Mouse (Mus musculus): Measurements from ENCODE around the gene H60b. TPM values are rescaled to one million over a fixed set of nuclear protein-coding genes. Genes with fewer than 3 reads are reported as not detected.
A peak's percentile ranks its signal among the peaks of the same experiment; 100 is the strongest.
"Not testable (repeated sequence)": the region's sequence is repeated elsewhere in the genome, so short reads cannot be mapped to it uniquely, and the experiment has no call there.

Gene H60b
- total and polyA plus RNA-seq, 3 experiments, result not detected

- peak in 1 of 2 experiments; percentile 43; a peak in 2 of 4 replicates for TF ChIP-seq CTCF (conservative IDR thresholded peaks at IDR 0.05 in 1 of 2, IDR thresholded peaks at IDR 0.05 in 1 of 2; ENCODE audit: low read depth in 2 of 2, low read length in 2 of 2)
- TF ChIP-seq SMC3 (IDR thresholded peaks at IDR 0.05; ENCODE audit: low read depth, low read length), result peak; percentile 33
- peak; percentile 59 for TF ChIP-seq NRF1 (IDR thresholded peaks at IDR 0.05; ENCODE audit: low read depth, low read length)
- TF ChIP-seq RAD21 (IDR thresholded peaks at IDR 0.05; ENCODE audit: low read depth, low read length), result peak; percentile 29
- H3K4me1 ChIP-seq (ENCODE audit: control insufficient read depth in 1 of 2, insufficient read depth in 2 of 2); H3K36me3 ChIP-seq (replicated peaks in 1 of 2; ENCODE audit: control insufficient read depth in 1 of 2, insufficient read depth in 1 of 2, low read length in 1 of 2); H3K27ac ChIP-seq (ENCODE audit: insufficient read depth, low read depth); H3K79me2 ChIP-seq (replicated peaks; ENCODE audit: control insufficient read depth, extremely low read depth, insufficient read depth, poor library complexity, severe bottlenecking); DNase-seq (ENCODE audit: extremely low read depth); H3K9me3 ChIP-seq (replicated peaks; ENCODE audit: low read length); dilution Hi-C loops (cut with MboI; ENCODE audit: extremely low pct_ligation_motif_present, extremely low pct_unique_long_range_greater_than_20kb, low sequenced_read_pairs); H3K4me3 ChIP-seq (replicated peaks in 1 of 3; ENCODE audit: low read depth in 2 of 3, low read length in 2 of 3, poor library complexity in 1 of 3); H3K9ac ChIP-seq (ENCODE audit: insufficient read depth, low read depth); H3K27me3 ChIP-seq (replicated peaks); in situ Hi-C loops (cut with MboI; ENCODE audit: low pct_ligation_motif_present, low pct_unique_long_range_greater_than_20kb, low sequenced_read_pairs): not testable (repeated sequence)
- H3K4me2 ChIP-seq (ENCODE audit: insufficient read depth, low read depth, poor library complexity, severe bottlenecking), result peak overlapping the region; percentile 50; the same call in 1 of the 2 replicates
These were observed 5.6 kb downstream of the H60b start for GRCm38 (mm10) chr10:22163705-22164583.

GRCm38 (mm10) chr10:22165328-22166003, 7.1 kb downstream of the H60b start:
- H3K36me3 ChIP-seq (replicated peaks in 1 of 2; ENCODE audit: control insufficient read depth in 1 of 2, insufficient read depth in 1 of 2, low read length in 1 of 2); dilution Hi-C loops (cut with MboI; ENCODE audit: extremely low pct_ligation_motif_present, extremely low pct_unique_long_range_greater_than_20kb, low sequenced_read_pairs); H3K4me1 ChIP-seq (ENCODE audit: control insufficient read depth in 1 of 2, insufficient read depth in 2 of 2); H3K79me2 ChIP-seq (replicated peaks; ENCODE audit: control insufficient read depth, extremely low read depth, insufficient read depth, poor library complexity, severe bottlenecking); H3K9me3 ChIP-seq (replicated peaks; ENCODE audit: low read length); DNase-seq (ENCODE audit: extremely low read depth); H3K27me3 ChIP-seq (replicated peaks); H3K9ac ChIP-seq (ENCODE audit: insufficient read depth, low read depth); H3K4me3 ChIP-seq (replicated peaks in 1 of 3; ENCODE audit: low read depth in 2 of 3, low read length in 2 of 3, poor library complexity in 1 of 3); in situ Hi-C loops (cut with MboI; ENCODE audit: low pct_ligation_motif_present, low pct_unique_long_range_greater_than_20kb, low sequenced_read_pairs); H3K4me2 ChIP-seq (ENCODE audit: insufficient read depth, low read depth, poor library complexity, severe bottlenecking); H3K27ac ChIP-seq (ENCODE audit: insufficient read depth, low read depth): not testable (repeated sequence)

DNA sequence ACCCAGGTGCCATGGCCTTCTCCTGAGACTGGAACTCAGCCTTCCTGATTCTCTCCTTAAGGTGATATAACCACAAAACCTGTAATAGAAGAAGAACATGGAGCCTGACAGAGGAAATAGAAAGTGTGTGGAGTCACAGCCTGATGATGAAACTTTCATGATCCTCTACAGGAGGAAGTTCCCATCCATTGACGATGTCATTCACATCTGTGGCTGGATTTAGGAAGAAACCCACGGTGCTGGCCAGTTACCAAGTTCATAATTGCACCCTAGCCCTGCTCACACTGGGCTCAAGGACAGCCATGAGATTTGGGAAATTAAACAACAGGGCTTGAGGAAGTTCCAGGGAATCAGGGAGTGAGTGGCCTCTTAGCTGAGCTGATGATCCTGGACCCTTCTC, 7.6 kb downstream of the H60b start:
- H3K79me2 ChIP-seq (replicated peaks; ENCODE audit: control insufficient read depth, extremely low read depth, insufficient read depth, poor library complexity, severe bottlenecking); H3K4me3 ChIP-seq (replicated peaks in 1 of 3; ENCODE audit: low read depth in 2 of 3, low read length in 2 of 3, poor library complexity in 1 of 3); in situ Hi-C loops (cut with MboI; ENCODE audit: low pct_ligation_motif_present, low pct_unique_long_range_greater_than_20kb, low sequenced_read_pairs); H3K36me3 ChIP-seq (replicated peaks in 1 of 2; ENCODE audit: control insufficient read depth in 1 of 2, insufficient read depth in 1 of 2, low read length in 1 of 2); H3K27ac ChIP-seq (ENCODE audit: insufficient read depth, low read depth); H3K4me1 ChIP-seq (ENCODE audit: control insufficient read depth in 1 of 2, insufficient read depth in 2 of 2); H3K9me3 ChIP-seq (replicated peaks; ENCODE audit: low read length); H3K27me3 ChIP-seq (replicated peaks); dilution Hi-C loops (cut with MboI; ENCODE audit: extremely low pct_ligation_motif_present, extremely low pct_unique_long_range_greater_than_20kb, low sequenced_read_pairs); DNase-seq (ENCODE audit: extremely low read depth); H3K4me2 ChIP-seq (ENCODE audit: insufficient read depth, low read depth, poor library complexity, severe bottlenecking); H3K9ac ChIP-seq (ENCODE audit: insufficient read depth, low read depth): not testable (repeated sequence)

GRCm38 (mm10) chr10:22167061-22167460, 8.7 kb downstream of the H60b start:
- H3K27me3 ChIP-seq (replicated peaks); H3K9ac ChIP-seq (ENCODE audit: insufficient read depth, low read depth); DNase-seq (ENCODE audit: extremely low read depth); dilution Hi-C loops (cut with MboI; ENCODE audit: extremely low pct_ligation_motif_present, extremely low pct_unique_long_range_greater_than_20kb, low sequenced_read_pairs); in situ Hi-C loops (cut with MboI; ENCODE audit: low pct_ligation_motif_present, low pct_unique_long_range_greater_than_20kb, low sequenced_read_pairs); H3K79me2 ChIP-seq (replicated peaks; ENCODE audit: control insufficient read depth, extremely low read depth, insufficient read depth, poor library complexity, severe bottlenecking); H3K36me3 ChIP-seq (replicated peaks in 1 of 2; ENCODE audit: control insufficient read depth in 1 of 2, insufficient read depth in 1 of 2, low read length in 1 of 2); H3K4me2 ChIP-seq (ENCODE audit: insufficient read depth, low read depth, poor library complexity, severe bottlenecking); H3K4me3 ChIP-seq (replicated peaks in 1 of 3; ENCODE audit: low read depth in 2 of 3, low read length in 2 of 3, poor library complexity in 1 of 3); H3K27ac ChIP-seq (ENCODE audit: insufficient read depth, low read depth); H3K4me1 ChIP-seq (ENCODE audit: control insufficient read depth in 1 of 2, insufficient read depth in 2 of 2); H3K9me3 ChIP-seq (replicated peaks; ENCODE audit: low read length): not testable (repeated sequence)

DNA sequence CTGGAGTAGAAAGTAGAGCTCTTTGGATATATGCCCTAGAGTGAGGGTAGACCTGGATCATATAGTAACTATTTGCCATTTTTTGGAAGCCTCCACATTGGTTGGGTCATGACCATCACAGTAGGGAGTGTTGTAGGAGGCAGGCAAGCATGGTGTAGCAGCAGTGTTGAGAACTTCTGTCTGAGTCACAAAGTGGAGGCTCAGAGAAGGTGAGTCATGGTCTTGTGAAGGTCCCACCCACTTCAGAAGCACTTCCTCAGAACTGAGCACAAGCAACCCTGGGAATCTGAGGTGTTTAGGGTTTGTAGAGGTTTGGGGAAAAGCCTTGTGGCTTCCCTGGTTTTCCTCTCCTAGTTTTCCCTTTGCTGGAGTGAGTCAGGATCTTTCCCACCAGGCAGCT, 10.7 kb downstream of the H60b start:
- DNase-seq (ENCODE audit: extremely low read depth); H3K9me3 ChIP-seq (replicated peaks; ENCODE audit: low read length); H3K27ac ChIP-seq (ENCODE audit: insufficient read depth, low read depth); H3K36me3 ChIP-seq (replicated peaks in 1 of 2; ENCODE audit: control insufficient read depth in 1 of 2, insufficient read depth in 1 of 2, low read length in 1 of 2); H3K9ac ChIP-seq (ENCODE audit: insufficient read depth, low read depth); H3K4me3 ChIP-seq (replicated peaks in 1 of 3; ENCODE audit: low read depth in 2 of 3, low read length in 2 of 3, poor library complexity in 1 of 3); H3K27me3 ChIP-seq (replicated peaks); H3K79me2 ChIP-seq (replicated peaks; ENCODE audit: control insufficient read depth, extremely low read depth, insufficient read depth, poor library complexity, severe bottlenecking); dilution Hi-C loops (cut with MboI; ENCODE audit: extremely low pct_ligation_motif_present, extremely low pct_unique_long_range_greater_than_20kb, low sequenced_read_pairs); H3K4me2 ChIP-seq (ENCODE audit: insufficient read depth, low read depth, poor library complexity, severe bottlenecking); H3K4me1 ChIP-seq (ENCODE audit: control insufficient read depth in 1 of 2, insufficient read depth in 2 of 2); in situ Hi-C loops (cut with MboI; ENCODE audit: low pct_ligation_motif_present, low pct_unique_long_range_greater_than_20kb, low sequenced_read_pairs): not testable (repeated sequence)
